Mouse (Mus musculus) cerebellum, adult 2 months (tissue): ENCODE measurements at regions not wholly inside any gene's neighbourhood (a gene's known extent, or its start where the extent isn't known, plus 50 kb on each side); places are given as distances from the start of the nearest gene placed in this dataset.

Experiments
- DNase-seq, 2 experiments: peaks; one replicate each; pipeline ENCODE4 v3.0.0; 2021
- H3K27ac ChIP-seq: fragments of 200-500 bp; 2 replicates; pipeline ENCODE4 v1.5.1; 2012; ENCODE audit warnings: low read length, control low read depth, inconsistent platforms; ENCODE audit not compliant: insufficient read depth
- H3K27me3 ChIP-seq: fragments of 200-500 bp; 2 replicates; pipeline ENCODE4 v1.6.1; 2012; ENCODE audit warnings: inconsistent platforms, mild to moderate bottlenecking, low read length, moderate library complexity; ENCODE audit not compliant: control insufficient read depth, insufficient read depth
- H3K4me1 ChIP-seq: fragments of 200-500 bp; 2 replicates; pipeline ENCODE4 v1.6.1; 2011; ENCODE audit warnings: low read length; ENCODE audit not compliant: control insufficient read depth, insufficient read depth
- H3K4me3 ChIP-seq: fragments of 200-500 bp; replicated peaks from 2 replicates; pipeline ENCODE3; 2011; ENCODE audit warnings: mild to moderate bottlenecking, low read depth, low read length, control low read depth; ENCODE audit not compliant: insufficient read depth
- CTCF ChIP-seq: fragments of 200-500 bp; IDR thresholded peaks from 2 replicates; pipeline ENCODE4 v1.5.1; 2011; ENCODE audit warnings: low read depth, mild to moderate bottlenecking, control low read depth, low read length, moderate library complexity, borderline replicate concordance; ENCODE audit not compliant: insufficient read depth
- POLR2A ChIP-seq: fragments of 200-500 bp; IDR thresholded peaks from 2 replicates; pipeline ENCODE4 v1.6.1; 2011; ENCODE audit warnings: low read length, control low read depth, borderline replicate concordance; ENCODE audit not compliant: insufficient read depth
- WGBS: fragments of 180-500 bp; shearing (Covaris S2); methylation state at CpG from one replicate; pipeline ENCODE4 v1.1.7; 2018; 5-methylcytosine and 5-hydroxymethylcytosine counted together

DNA sequence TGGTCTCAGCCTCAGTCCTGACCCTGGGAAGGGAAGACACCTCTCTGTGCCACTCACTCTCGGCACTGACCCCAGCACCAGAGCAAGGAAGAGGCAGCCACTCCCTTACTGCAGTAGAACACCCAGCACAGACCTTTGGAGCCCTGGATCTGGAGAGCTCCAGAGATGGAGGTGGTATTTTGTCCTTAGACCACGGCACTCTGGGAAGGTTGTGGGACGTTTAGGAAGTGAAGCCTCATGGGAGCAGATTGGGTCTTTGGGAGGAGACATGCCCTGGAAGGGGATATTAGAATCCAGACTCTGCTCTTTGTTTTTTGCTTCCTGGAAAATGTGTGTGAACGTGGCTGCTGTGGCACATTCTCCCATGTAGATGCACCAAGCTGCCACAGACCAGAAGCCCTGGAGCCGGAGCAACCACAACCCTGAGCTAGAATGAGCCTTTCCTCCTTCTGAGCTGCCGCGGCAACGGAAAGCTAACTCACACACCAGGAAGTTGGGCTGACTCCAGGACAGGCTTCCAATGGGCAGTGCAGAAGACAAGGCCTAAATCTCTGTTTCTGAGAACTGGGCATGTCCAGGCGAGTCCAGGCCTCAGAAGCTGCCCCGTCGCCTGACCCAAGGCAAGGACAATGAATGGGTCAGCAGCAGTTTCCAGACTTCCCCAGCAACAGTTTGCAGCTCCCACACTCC lies 356.9 kb upstream of the Kcnab2 start:
- H3K4me3 ChIP-seq: no peak overlapping the region
- no peak overlapping the region for H3K27ac ChIP-seq
- peak; percentile 17 to 31 for DNase-seq
- H3K27me3 ChIP-seq: no peaks in the 10 kb centered on the region
- WGBS: 50% methylated on average over 11 of the region's 11 CpGs
- peaks cover 14% of the 10 kb centered on the region for H3K4me1 ChIP-seq
- no peak for TF ChIP-seq POLR2A
- TF ChIP-seq CTCF: no peak

GRCm38 (mm10) chr4:152833411-152834310 lies 356.0 kb upstream of the Kcnab2 start:
- WGBS: 65% methylated on average over 23 of the region's 23 CpGs
- no peak for TF ChIP-seq CTCF
- TF ChIP-seq POLR2A: no peak
- peak; percentile 30 to 44 for DNase-seq

GRCm38 (mm10) chr4:152832757-152833363 lies 355.2 kb upstream of the Kcnab2 start:
- no peak overlapping the region for H3K27ac ChIP-seq
- peaks cover 14% of the 10 kb centered on the region for H3K4me1 ChIP-seq
- peak in 1 of 2 experiments; percentile 4 for DNase-seq
- H3K4me3 ChIP-seq: no peak overlapping the region
- 54% methylated on average over 10 of the region's 10 CpGs for WGBS
- no peaks in the 10 kb centered on the region for H3K27me3 ChIP-seq
- no peak for TF ChIP-seq CTCF
- TF ChIP-seq POLR2A: no peak

More at GRCm38 (mm10) chr4:152833411-152834310, 356.0 kb upstream of the Kcnab2 start:
- Histone ChIP-seq H3K4me3 (no peak overlapping the region), H3K27ac (no peak overlapping the region), H3K27me3 (no peaks in the 10 kb centered on the region), H3K4me1 (peaks cover 14% of the 10 kb centered on the region)

DNA sequence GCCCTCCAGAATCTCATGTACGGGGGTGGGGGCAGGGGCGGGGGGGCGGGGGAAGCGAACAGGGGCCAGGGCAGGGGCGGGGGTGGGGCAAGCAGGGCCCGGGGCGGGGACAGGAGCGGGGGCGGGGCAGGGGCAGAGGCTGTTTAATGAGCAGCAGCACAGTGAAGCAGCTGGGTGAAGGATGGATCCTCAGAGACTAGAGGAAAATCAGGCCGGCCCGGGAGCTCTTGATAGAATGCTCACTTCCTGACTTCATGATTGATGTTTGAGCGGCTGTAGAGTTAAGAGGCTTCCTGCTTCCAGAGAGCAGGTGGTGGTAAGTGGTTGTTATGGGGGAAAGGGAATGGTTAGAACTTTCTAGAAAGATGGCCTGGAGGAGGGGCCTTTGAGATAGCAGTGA lies 347.5 kb upstream of the Kcnab2 start:
- Histone ChIP-seq H3K27ac (no peak overlapping the region), H3K4me1 (peaks cover 5% of the 10 kb centered on the region; the same call in 1 of the 2 replicates), H3K4me3 (no peak overlapping the region), H3K27me3 (no peaks in the 10 kb centered on the region)
- 38% methylated on average over 9 of the region's 12 CpGs for WGBS
- DNase-seq: no peak
- TF ChIP-seq POLR2A (no peak), CTCF (no peak)

DNA sequence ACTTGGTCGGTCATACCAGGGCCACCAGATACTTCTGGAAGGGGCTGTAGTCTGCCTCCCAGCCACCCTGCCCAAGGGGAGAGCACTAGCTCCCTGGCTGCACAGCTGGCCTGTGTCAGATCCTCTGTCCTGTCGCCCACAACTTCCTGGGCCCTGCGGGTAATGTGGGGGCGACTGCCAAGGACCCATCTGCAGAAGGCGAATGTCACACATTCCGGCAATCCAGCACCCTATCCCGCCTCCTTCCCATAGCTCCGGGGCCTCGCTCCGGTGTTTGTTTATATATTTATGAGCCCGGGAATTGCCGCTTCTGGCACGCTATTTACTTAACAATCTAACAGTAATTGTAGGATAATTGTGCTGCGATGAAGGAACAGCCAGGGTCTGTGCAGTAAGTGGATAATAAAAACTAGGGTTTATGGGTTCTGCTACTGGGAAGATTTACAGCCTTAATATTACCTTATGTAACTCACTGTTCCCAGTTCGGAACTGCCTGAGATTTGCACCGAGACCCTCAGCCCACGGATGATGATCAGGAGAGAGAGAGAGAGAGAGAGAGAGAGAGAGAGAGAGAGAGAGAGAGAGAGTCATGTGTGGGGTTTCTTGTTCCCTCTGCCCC lies 338.6 kb upstream of the Kcnab2 start:
- 69% methylated on average over 17 of the region's 17 CpGs for WGBS
- no peaks in the 10 kb centered on the region for H3K27me3 ChIP-seq
- TF ChIP-seq CTCF (no peak), POLR2A (no peak)
- no peak overlapping the region for H3K27ac ChIP-seq
- DNase-seq: no peak
- H3K4me3 ChIP-seq: no peak overlapping the region
- H3K4me1 ChIP-seq: no peaks in the 10 kb centered on the region

- TF ChIP-seq CTCF (no peak), POLR2A (no peak)
- Histone ChIP-seq H3K27me3 (no peaks in the 10 kb centered on the region), H3K27ac (no peak overlapping the region), H3K4me1 (no peaks in the 10 kb centered on the region), H3K4me3 (no peak overlapping the region)
- 44% methylated on average over 7 of the region's 7 CpGs for WGBS
- no peak for DNase-seq
Observed at GRCm38 (mm10) chr4:152806611-152807010, 328.9 kb upstream of the Kcnab2 start.

DNA sequence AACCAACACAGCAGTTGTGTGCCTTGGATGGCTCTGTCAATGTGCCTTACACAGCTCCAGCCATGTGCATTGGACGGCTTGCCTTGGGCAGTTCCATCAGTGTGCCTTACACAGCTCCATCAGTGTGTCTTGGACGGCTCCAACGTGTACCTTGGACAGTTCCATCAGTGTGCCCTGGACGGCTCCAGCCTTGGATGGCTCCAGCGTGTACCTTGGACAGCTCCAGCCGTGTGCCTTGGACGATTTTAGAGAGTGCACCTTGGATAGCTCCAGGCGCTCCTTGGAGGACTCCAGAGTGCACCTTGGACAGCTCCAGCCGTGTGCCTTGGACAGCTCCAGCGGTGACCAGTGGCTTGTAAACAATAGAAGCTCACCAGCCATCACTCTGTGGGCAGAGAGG lies 321.7 kb upstream of the Kcnab2 start:
- H3K27me3 ChIP-seq: no peaks in the 10 kb centered on the region
- DNase-seq: no peak
- TF ChIP-seq POLR2A (no peak), CTCF (no peak)
- no peaks in the 10 kb centered on the region for H3K4me1 ChIP-seq
- WGBS: 22% methylated on average over 10 of the region's 10 CpGs
- H3K4me3 ChIP-seq: no peak overlapping the region
- H3K27ac ChIP-seq: no peak overlapping the region
